Mouse (Mus musculus): ENCODE data around the gene Tex52. TPM values are rescaled to one million over a fixed set of nuclear protein-coding genes. Genes with fewer than 3 reads are reported as not detected.

The Tex52 gene
- polyA plus RNA-seq, 1 experiment from 2014 or later: not detected

GRCm38 (mm10) chr6:128429826-128430225, 54.6 kb downstream of the Tex52 start:
- WGBS: 74% methylated on average over 6 of the region's 6 CpGs

GRCm38 (mm10) chr6:128432356-128432915, 57.2 kb downstream of the Tex52 start:
- ATAC-seq: no peak
- no peak overlapping the region for H3K9ac ChIP-seq (ENCODE audit: low read depth, low read length)
- 80% methylated on average over 13 of the region's 13 CpGs for WGBS
- H3K4me3 ChIP-seq (ENCODE audit: low read depth, low read length): no peak overlapping the region
- TF ChIP-seq CTCF (IDR thresholded peaks at IDR 0.05; ENCODE audit: low read depth): no peak
- no peak overlapping the region for H3K4me2 ChIP-seq (replicated peaks; ENCODE audit: low read depth)
- H3K9me3 ChIP-seq (ENCODE audit: control insufficient read depth): no peaks in the 10 kb centered on the region
- H3K27me3 ChIP-seq (replicated peaks; ENCODE audit: control insufficient read depth, insufficient read depth, low read length): no peaks in the 10 kb centered on the region
- H3K27ac ChIP-seq (ENCODE audit: low read depth, low read length): no peak overlapping the region
- H3K36me3 ChIP-seq (ENCODE audit: control insufficient read depth, insufficient read depth): peaks cover 81% of the 10 kb centered on the region
- H3K4me1 ChIP-seq (replicated peaks; ENCODE audit: control insufficient read depth, insufficient read depth, low read length): no peaks in the 10 kb centered on the region; the same call in 1 of the 2 replicates

More at GRCm38 (mm10) chr6:128429826-128430225, 54.6 kb downstream of the Tex52 start:
- no peaks in the 10 kb centered on the region for H3K4me1 ChIP-seq (replicated peaks; ENCODE audit: control insufficient read depth, insufficient read depth, low read length)
- H3K9ac ChIP-seq (ENCODE audit: low read depth, low read length): no peak overlapping the region
- H3K27me3 ChIP-seq (replicated peaks; ENCODE audit: control insufficient read depth, insufficient read depth, low read length): no peaks in the 10 kb centered on the region
- no peak for TF ChIP-seq CTCF (IDR thresholded peaks at IDR 0.05; ENCODE audit: low read depth)
- H3K36me3 ChIP-seq (ENCODE audit: control insufficient read depth, insufficient read depth): peaks cover 70% of the 10 kb centered on the region
- no peaks in the 10 kb centered on the region for H3K9me3 ChIP-seq (ENCODE audit: control insufficient read depth)
- no peak overlapping the region for H3K4me3 ChIP-seq (ENCODE audit: low read depth, low read length)
- ATAC-seq: no peak
- no peak overlapping the region for H3K4me2 ChIP-seq (replicated peaks; ENCODE audit: low read depth)
- no peak overlapping the region for H3K27ac ChIP-seq (ENCODE audit: low read depth, low read length)

GRCm38 (mm10) chr6:128433566-128433965, 58.3 kb downstream of the Tex52 start:
- Histone ChIP-seq H3K27me3 (replicated peaks; ENCODE audit: control insufficient read depth, insufficient read depth, low read length) (no peaks in the 10 kb centered on the region), H3K27ac (ENCODE audit: low read depth, low read length) (no peak overlapping the region; the same call in 1 of the 2 replicates), H3K4me2 (replicated peaks; ENCODE audit: low read depth) (no peak overlapping the region), H3K9me3 (ENCODE audit: control insufficient read depth) (no peaks in the 10 kb centered on the region), H3K4me3 (ENCODE audit: low read depth, low read length) (no peak overlapping the region), H3K9ac (ENCODE audit: low read depth, low read length) (no peak overlapping the region), H3K4me1 (replicated peaks; ENCODE audit: control insufficient read depth, insufficient read depth, low read length) (no peaks in the 10 kb centered on the region; the same call in 1 of the 2 replicates), H3K36me3 (ENCODE audit: control insufficient read depth, insufficient read depth) (peaks cover 71% of the 10 kb centered on the region)
- no peak for TF ChIP-seq CTCF (IDR thresholded peaks at IDR 0.05; ENCODE audit: low read depth)
- 89% methylated on average over 13 of the region's 13 CpGs for WGBS
- no peak for ATAC-seq

Other genes starting within 250 kb of the Tex52 start
- gene Tspan9, start 231.9 kb upstream of the Tex52 start, polyA plus RNA-seq (2015; fragmentation: Nextera tagmentation; extraction: Ambion mirVana): 49.8 and 55.5 TPM in 2 replicates
- gene Tead4, start 74.6 kb upstream of the Tex52 start, polyA plus RNA-seq (2015; fragmentation: Nextera tagmentation; extraction: Ambion mirVana): 1.4 and 1.5 TPM in 2 replicates
- gene Tulp3, start 19.6 kb upstream of the Tex52 start, polyA plus RNA-seq (2015; fragmentation: Nextera tagmentation; extraction: Ambion mirVana): 3.0 and 4.4 TPM in 2 replicates
- gene Rhno1, start 12.5 kb upstream of the Tex52 start, polyA plus RNA-seq (2015; fragmentation: Nextera tagmentation; extraction: Ambion mirVana): 39.1 and 39.5 TPM in 2 replicates
- 4.7 and 5.7 TPM in 2 replicates for gene Foxm1, start 12.5 kb upstream of the Tex52 start, polyA plus RNA-seq (2015; fragmentation: Nextera tagmentation; extraction: Ambion mirVana)
- not detected in 2 replicates for gene Gm44596, start within 50 bp of the Tex52 start, polyA plus RNA-seq (2015; fragmentation: Nextera tagmentation; extraction: Ambion mirVana)
- 2.3 and 3.4 TPM in 2 replicates for gene Nrip2, start 23.8 kb downstream of the Tex52 start, polyA plus RNA-seq (2015; fragmentation: Nextera tagmentation; extraction: Ambion mirVana)
- 9.4 and 11.9 TPM in 2 replicates for gene Itfg2, start 49.5 kb downstream of the Tex52 start, polyA plus RNA-seq (2015; fragmentation: Nextera tagmentation; extraction: Ambion mirVana)
- 113 and 116 TPM in 2 replicates for gene Fkbp4, start 63.2 kb downstream of the Tex52 start, polyA plus RNA-seq (2015; fragmentation: Nextera tagmentation; extraction: Ambion mirVana)
- 0.39 and 0.44 TPM in 2 replicates for gene Pzp, start 151.3 kb downstream of the Tex52 start, polyA plus RNA-seq (2015; fragmentation: Nextera tagmentation; extraction: Ambion mirVana)
- 1.0 and 2.0 TPM in 2 replicates for gene A2ml1, start 206.2 kb downstream of the Tex52 start, polyA plus RNA-seq (2015; fragmentation: Nextera tagmentation; extraction: Ambion mirVana)
- gene Klrb1a, start 248.1 kb downstream of the Tex52 start, polyA plus RNA-seq (2015; fragmentation: Nextera tagmentation; extraction: Ambion mirVana): not detected in 2 replicates